Mouse (Mus musculus): ENCODE measurements around the gene Mink1. TPM values are rescaled to one million over a fixed set of nuclear protein-coding genes. Genes with fewer than 3 reads are reported as not detected.

Mink1 gene
- total RNA-seq, 2 experiments from 2014 or later: 448 to 494 TPM

DNA sequence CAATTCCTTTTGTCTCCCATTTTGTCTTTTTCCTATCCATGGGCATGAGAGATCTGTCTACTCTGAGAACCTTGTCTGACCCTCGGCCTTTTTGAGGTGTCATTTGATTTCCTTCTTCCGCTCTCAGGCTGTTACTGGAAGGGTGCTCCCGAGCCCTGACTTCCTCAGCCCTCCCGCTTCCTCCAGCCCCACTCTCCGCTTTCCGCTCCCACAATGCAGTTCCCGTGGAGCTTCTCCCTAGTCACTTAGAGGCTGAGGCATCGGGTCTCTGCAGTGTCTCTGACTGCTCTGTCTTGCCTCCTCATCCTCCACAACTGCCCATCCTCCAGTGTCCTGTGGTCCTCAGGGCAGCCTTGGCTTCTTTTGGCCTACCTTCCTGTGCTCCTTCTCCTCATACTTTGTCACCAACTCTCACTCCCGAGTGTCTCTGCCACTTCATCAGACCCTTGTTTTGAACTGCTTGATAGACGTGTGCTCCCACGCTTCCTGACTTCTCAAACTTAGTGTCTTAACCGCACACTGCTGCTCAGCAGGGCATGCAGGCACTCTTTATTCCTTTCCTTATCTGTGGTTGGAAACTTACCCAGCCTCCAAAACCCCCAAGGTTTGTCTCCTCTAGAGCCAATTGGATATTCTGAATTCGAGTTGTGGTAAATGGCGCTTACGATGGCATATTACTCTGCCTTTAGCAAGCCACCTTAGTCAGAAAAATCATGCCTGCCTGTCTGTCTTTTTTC lies 31.7 kb downstream of the Mink1 start:
- no peak for DNase-seq

GRCm38 (mm10) chr11:70595638-70596037 lies 33.0 kb downstream of the Mink1 start:
- no peak for DNase-seq

DNA sequence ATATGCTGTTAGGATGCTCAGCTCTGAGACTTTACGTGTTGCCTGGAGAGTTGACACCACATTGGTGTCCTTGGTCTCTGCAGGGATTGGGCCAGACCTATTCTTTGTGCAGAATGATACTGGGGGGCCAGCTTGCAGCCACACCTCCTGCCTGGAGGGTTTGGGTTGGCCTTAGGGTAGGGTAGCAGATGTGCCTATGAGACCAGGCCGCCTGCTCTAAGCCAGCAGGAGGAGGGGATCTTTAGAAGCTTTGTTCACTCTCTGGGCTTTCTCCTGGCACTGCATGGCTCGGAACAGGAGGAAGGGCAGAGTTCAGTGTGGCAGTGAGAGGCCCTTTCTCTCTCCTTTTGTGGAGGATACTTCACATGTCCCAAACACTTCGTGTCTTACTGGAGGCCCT lies 33.4 kb downstream of the Mink1 start:
- DNase-seq: no peak

GRCm38 (mm10) chr11:70597301-70597700 lies 34.6 kb downstream of the Mink1 start:
- no peak for DNase-seq

- no peak for DNase-seq
These were observed 35.8 kb downstream of the Mink1 start for GRCm38 (mm10) chr11:70598451-70598953.

GRCm38 (mm10) chr11:70605024-70605566 lies 42.4 kb downstream of the Mink1 start:
- DNase-seq: peak in 1 of 2 experiments; percentile 66

DNA sequence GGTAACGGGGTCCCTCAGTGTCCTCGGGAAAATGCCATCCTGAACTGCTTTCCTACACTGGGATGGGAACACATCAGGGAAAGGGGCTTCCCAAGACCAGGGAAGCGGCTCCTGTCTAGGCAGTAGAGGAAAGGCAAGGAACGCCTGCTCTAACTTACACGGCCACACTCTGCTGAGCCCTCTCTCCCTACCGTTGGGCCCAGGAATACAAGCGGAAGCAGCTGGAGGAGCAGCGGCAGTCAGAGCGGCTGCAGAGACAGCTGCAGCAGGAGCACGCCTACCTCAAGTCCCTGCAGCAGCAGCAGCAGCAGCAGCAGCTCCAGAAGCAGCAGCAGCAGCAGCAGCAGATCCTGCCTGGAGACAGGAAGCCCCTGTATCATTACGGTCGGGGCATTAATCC lies 44.0 kb downstream of the Mink1 start:
- no peak for DNase-seq

DNA sequence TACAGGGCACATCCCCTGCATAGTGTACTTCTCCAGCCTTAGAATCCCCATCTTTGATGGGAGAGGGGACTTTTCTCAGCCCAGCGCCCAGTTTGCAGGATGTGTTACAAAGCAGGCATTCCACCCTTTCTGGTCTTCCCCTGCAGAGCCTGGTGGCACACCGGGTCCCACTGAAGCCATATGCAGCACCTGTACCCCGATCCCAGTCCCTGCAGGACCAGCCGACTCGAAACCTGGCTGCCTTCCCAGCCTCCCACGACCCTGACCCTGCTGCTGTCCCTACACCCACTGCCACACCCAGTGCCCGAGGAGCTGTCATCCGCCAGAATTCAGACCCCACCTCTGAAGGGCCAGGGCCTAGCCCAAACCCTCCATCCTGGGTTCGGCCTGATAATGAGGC lies 44.9 kb downstream of the Mink1 start:
- no peak for DNase-seq

DNA sequence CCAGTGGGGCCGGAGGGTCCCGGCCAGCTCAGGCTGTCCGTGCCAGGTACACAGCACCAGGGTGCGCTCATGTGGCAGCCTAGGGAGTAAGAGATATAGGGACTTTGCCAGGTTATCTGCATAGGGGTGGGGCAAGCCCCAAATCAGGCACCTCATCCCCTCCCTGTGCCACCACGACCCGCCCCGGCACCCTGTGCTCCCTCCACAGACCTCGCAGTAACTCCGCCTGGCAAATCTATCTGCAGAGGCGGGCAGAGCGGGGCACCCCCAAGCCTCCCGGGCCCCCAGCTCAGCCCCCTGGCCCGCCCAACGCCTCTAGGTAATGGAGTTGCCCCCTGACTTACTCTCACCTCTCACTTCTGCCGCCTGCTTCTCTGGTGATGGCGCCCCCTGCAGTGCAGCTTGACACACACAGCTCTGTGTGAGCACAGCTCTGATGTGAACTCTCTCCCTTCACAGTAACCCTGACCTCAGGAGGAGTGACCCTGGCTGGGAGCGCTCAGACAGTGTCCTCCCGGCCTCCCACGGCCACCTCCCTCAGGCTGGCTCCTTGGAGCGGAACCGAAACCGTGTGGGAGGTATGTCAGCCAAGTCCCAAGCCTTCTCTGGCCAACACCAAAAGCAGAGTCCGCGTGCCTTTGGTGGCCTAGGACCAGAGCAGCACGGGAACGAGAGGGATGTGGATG lies 45.8 kb downstream of the Mink1 start:
- DNase-seq: no peak

DNA sequence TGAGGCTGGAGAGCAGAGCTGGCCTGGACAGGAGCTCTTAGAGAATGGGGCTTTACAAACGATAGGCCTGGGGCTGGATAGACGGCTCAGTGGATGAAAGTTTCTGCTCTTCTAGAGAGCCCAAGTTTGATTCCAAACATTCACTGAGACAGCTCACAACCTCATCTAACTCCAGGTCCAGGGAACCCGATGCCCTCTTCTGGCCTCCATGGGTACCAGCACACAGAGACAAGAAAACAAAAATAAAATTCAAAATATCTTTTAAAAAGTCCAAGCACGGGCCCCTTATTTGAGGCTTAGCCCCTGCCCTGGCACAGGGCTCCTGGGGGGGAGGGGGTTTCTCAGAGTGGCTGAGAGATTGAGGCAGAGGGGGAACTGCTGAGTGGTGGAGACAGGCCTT lies 48.1 kb downstream of the Mink1 start:
- DNase-seq: no peak

GRCm38 (mm10) chr11:70612505-70612904 lies 49.8 kb downstream of the Mink1 start:
- no peak for DNase-seq

DNA sequence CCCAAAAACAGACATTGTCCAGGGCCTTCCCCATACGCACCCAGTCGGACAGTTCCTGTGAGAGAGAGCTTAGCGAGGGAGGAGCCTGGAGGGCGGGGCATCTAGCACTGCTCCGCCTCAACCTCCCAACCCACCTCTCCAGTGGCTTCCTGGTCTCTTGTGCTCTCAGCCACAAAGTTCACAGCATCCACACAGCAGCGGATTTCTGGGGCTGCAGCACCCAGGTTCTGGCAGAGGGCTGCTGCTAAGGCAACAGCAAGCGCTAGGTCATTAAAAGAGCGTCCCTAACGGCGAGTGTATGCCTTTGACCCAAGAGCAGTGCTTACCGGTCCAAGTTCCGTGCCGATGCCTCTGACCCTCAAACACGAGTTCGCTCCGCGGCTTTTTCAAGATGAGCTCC lies 52.4 kb downstream of the Mink1 start:
- peak in 1 of 2 experiments; percentile 47 for DNase-seq

GRCm38 (mm10) chr11:70615516-70616093 lies 52.9 kb downstream of the Mink1 start, which contains the start of gene 4930544D05Rik:
4930544D05Rik (plus strand) TSS chr11:70615848.
- DNase-seq: no peak

DNA sequence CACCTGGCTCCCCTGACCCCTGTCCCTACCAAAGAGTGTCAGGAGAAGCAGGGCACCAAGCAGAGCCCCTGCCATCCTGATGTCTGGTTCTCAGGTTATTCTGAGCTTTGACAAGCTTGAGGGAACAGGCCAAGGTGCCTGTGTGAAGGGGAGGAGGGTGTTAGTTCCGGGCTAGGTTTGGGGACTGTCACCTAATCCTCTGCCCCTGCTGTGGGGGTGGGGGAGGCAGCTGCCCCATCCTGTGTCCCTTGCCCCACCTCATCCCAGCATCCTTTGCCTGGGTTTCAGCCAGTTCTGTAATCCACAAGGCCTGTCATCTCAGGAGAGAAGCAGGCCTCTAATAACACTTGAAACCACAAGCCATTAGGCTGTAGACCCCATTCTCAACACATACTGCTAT lies 56.4 kb downstream of the Mink1 start, which contains the start of gene Chrne:
Gene Chrne, minus strand, starts transcription at position 116 of the 400 bp plus-strand sequence.
- DNase-seq: no peak

GRCm38 (mm10) chr11:70621972-70622814 lies 59.5 kb downstream of the Mink1 start:
- DNase-seq: no peak

- DNase-seq: no peak
These were observed 60.5 kb downstream of the Mink1 start for GRCm38 (mm10) chr11:70623053-70623742.

DNA sequence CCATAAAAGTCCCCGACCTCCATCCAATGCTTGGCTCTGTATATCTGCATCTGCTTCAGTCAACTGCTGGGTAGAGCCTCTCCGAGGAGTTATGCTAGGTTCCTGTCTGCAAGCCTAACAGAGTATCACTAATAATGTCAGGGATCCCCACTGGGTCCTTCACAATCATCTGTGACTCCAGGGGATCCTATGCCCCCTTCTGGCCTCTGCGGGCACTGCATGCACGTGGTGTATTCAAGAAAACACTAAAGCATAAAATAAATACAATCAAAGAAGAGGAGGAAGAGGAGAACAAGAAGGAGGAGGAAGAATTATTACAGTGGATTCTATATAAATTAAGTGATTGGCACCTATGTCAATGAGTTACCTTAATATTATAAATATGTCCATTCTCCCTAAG lies 62.8 kb downstream of the Mink1 start:
- DNase-seq: no peak

GRCm38 (mm10) chr11:70626877-70627276 lies 64.2 kb downstream of the Mink1 start:
- DNase-seq: no peak

- no peak for DNase-seq
These were observed 65.8 kb downstream of the Mink1 start for GRCm38 (mm10) chr11:70628431-70628830.

DNA sequence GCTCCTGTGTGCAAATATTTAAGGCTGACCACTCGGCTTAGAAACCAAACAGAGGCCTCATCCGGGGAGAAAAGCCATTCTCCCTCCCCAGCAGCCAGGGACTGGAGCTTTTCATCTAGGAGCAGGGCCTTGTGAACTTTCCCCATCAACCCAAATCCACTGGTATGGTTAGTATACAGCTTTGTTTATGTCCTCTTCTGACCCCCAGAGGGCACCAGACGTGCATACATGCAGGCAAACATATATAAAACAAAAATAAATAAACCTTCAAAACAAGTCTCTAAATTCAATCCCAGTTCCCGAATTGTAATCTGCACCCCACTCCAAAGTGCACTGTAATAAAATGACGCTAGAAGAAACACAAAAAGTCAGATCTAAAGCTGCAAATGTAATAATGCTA lies 66.9 kb downstream of the Mink1 start:
- no peak for DNase-seq

DNA sequence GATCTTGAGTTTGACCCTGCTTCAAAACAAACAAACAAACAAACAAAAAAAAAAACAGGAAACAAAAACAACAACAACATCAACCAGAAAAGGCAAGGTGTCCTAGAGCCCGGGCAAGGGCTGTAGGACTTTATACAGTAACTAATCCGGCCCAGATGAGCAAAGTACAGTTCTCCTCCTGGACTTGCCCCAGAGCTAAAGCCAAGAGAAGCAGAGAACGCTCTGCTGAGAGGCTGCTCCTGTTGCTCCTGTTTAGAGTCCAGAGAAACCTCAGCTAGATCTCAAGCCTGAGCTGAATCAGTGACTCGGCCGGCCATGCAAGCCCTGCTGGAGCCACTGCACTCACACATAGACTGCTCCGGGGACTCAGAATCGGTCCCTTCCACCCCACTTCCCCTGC lies 67.4 kb downstream of the Mink1 start:
- DNase-seq: no peak

Data from layer of hippocampus, postnatal 36 days (tissue).